Mouse (Mus musculus) midbrain, embryonic 14.5 days (tissue): ENCODE data around the gene 1600012H06Rik. TPM values are rescaled to one million over a fixed set of nuclear protein-coding genes. Genes with fewer than 3 reads are reported as not detected.
"Not testable (repeated sequence)": the region's sequence is repeated elsewhere in the genome, so short reads cannot be mapped to it uniquely, and the experiment has no call there.

Experiments
- ATAC-seq: fragments of 200-750 bp; cut with Nextera tagmentation; 2 replicates; pipeline ENCODE4 v1.8.0; 2017; ENCODE audit warnings: moderate number of reproducible peaks, moderate library complexity; ENCODE audit not compliant: low FRiP score, low TSS enrichment
- DNase-seq: peaks from one replicate; pipeline ENCODE4 v3.0.0-alpha.2; 2015
- H3K27ac ChIP-seq: fragments of 300-500 bp; sonication (generic); replicated peaks from 2 replicates; pipeline ENCODE4 v1.5.1; 2014; ENCODE audit warnings: mild to moderate bottlenecking, low read depth, low read length, moderate library complexity
- H3K27me3 ChIP-seq: fragments of 300-500 bp; sonication (generic); 2 replicates; pipeline ENCODE4 v1.6.1; 2014; ENCODE audit warnings: low read length, control low read depth, mixed read lengths; ENCODE audit not compliant: control insufficient read depth, insufficient read depth
- H3K36me3 ChIP-seq: fragments of 300-500 bp; sonication (generic); 2 replicates; pipeline ENCODE4 v1.6.1; 2014; ENCODE audit warnings: low read length, control low read depth; ENCODE audit not compliant: control insufficient read depth, insufficient read depth
- H3K4me1 ChIP-seq: fragments of 300-500 bp; sonication (generic); 2 replicates; pipeline ENCODE4 v1.6.1; 2014; ENCODE audit warnings: mild to moderate bottlenecking, antibody characterized with exemption, low read length, control low read depth; ENCODE audit not compliant: control insufficient read depth, insufficient read depth
- H3K4me2 ChIP-seq: fragments of 300-500 bp; sonication (generic); 2 replicates; pipeline ENCODE4 v1.6.1; 2014; ENCODE audit warnings: mild to moderate bottlenecking, low read length, moderate library complexity
- H3K4me3 ChIP-seq: fragments of 300-500 bp; sonication (generic); replicated peaks from 2 replicates; pipeline ENCODE4 v1.5.1; 2014; ENCODE audit warnings: low read depth, low read length
- H3K9ac ChIP-seq: fragments of 300-500 bp; sonication (generic); replicated peaks from 2 replicates; pipeline ENCODE4 v1.6.1; 2014; ENCODE audit warnings: mild to moderate bottlenecking, low read length, moderate library complexity
- H3K9me3 ChIP-seq: fragments of 300-500 bp; sonication (generic); 2 replicates; pipeline ENCODE4 v1.6.1; 2016; ENCODE audit warnings: low read length, control low read depth, mixed read lengths; ENCODE audit not compliant: control insufficient read depth
- WGBS: fragments of 180-500 bp; shearing (Covaris S2); extraction: QIAGEN DNeasy Blood & Tissue Kit; methylation state at CpG from one replicate; pipeline ENCODE4 v1.1.7; 2014; 5-methylcytosine and 5-hydroxymethylcytosine counted together
- polyA plus RNA-seq: library from polyadenylated mRNA; unstranded; fragments of >200 nt; fragmentation: Nextera tagmentation; extraction: Ambion mirVana; gene quantifications from 2 replicates; pipeline ENCODE4 v1.2.1, GENCODE M21; 2014

Gene 1600012H06Rik
- polyA plus RNA-seq, 1 experiment from 2014 or later, result 26.1 TPM

GRCm38 (mm10) chr17:14990116-14990702 is 47.2 kb downstream of the 1600012H06Rik start:
- H3K27me3 ChIP-seq, H3K27ac ChIP-seq, H3K4me3 ChIP-seq, ATAC-seq, H3K9ac ChIP-seq, H3K4me2 ChIP-seq, DNase-seq, H3K4me1 ChIP-seq, H3K36me3 ChIP-seq, H3K9me3 ChIP-seq: not testable (repeated sequence)
- 80% methylated on average over 4 of the region's 5 CpGs for WGBS

GRCm38 (mm10) chr17:14992522-14993138 is 49.6 kb downstream of the 1600012H06Rik start:
- not testable (repeated sequence) for DNase-seq

GRCm38 (mm10) chr17:14993139-14993832 is 50.3 kb downstream of the 1600012H06Rik start:
- not testable (repeated sequence) for DNase-seq, H3K9ac ChIP-seq, H3K4me3 ChIP-seq, H3K9me3 ChIP-seq, H3K4me2 ChIP-seq, H3K36me3 ChIP-seq, H3K27me3 ChIP-seq, H3K4me1 ChIP-seq, H3K27ac ChIP-seq
- WGBS, result no CpG with 5 or more reads among the region's 47 CpGs
- peak; percentile 93 for ATAC-seq

More at GRCm38 (mm10) chr17:14992522-14993138, 49.6 kb downstream of the 1600012H06Rik start:
- H3K4me2 ChIP-seq, H3K36me3 ChIP-seq, H3K9ac ChIP-seq, H3K4me3 ChIP-seq, H3K4me1 ChIP-seq, H3K9me3 ChIP-seq, H3K27me3 ChIP-seq, H3K27ac ChIP-seq: not testable (repeated sequence)
- WGBS, result no CpG with 5 or more reads among the region's 98 CpGs
- peak; percentile 83 for ATAC-seq

GRCm38 (mm10) chr17:14994140-14994539 is 51.2 kb downstream of the 1600012H06Rik start:
- ATAC-seq, result not testable (repeated sequence)

GRCm38 (mm10) chr17:15000047-15000446 is 57.1 kb downstream of the 1600012H06Rik start:
- WGBS, result no CpG with 5 or more reads among the region's 4 CpGs

More at GRCm38 (mm10) chr17:14994140-14994539, 51.2 kb downstream of the 1600012H06Rik start:
- not testable (repeated sequence) for H3K27me3 ChIP-seq, H3K27ac ChIP-seq, H3K9ac ChIP-seq, DNase-seq, H3K9me3 ChIP-seq, H3K36me3 ChIP-seq, H3K4me3 ChIP-seq, H3K4me1 ChIP-seq, H3K4me2 ChIP-seq
- no CpG with 5 or more reads among the region's 5 CpGs for WGBS

GRCm38 (mm10) chr17:15009088-15009487 is 66.1 kb downstream of the 1600012H06Rik start:
- not testable (repeated sequence) for ATAC-seq, H3K4me3 ChIP-seq, H3K9ac ChIP-seq, H3K4me1 ChIP-seq, H3K36me3 ChIP-seq, H3K9me3 ChIP-seq, DNase-seq, H3K27me3 ChIP-seq, H3K27ac ChIP-seq, H3K4me2 ChIP-seq
- no CpG with 5 or more reads among the region's 3 CpGs for WGBS

More at GRCm38 (mm10) chr17:15000047-15000446, 57.1 kb downstream of the 1600012H06Rik start:
- DNase-seq, H3K27me3 ChIP-seq, H3K9ac ChIP-seq, H3K4me3 ChIP-seq, H3K4me1 ChIP-seq, H3K9me3 ChIP-seq, ATAC-seq, H3K36me3 ChIP-seq, H3K4me2 ChIP-seq, H3K27ac ChIP-seq: not testable (repeated sequence)

Other genes starting within 250 kb of the 1600012H06Rik start
- 0.65 and 1.7 TPM in 2 replicates for gene Thbs2, start 248.9 kb upstream of the 1600012H06Rik start, polyA plus RNA-seq
- gene Wdr27, start within 50 bp of the 1600012H06Rik start, polyA plus RNA-seq, result 8.9 and 9.6 TPM in 2 replicates
- 21.5 and 25.2 TPM in 2 replicates for gene Phf10, start 18.1 kb downstream of the 1600012H06Rik start, polyA plus RNA-seq
- 8.4 and 8.8 TPM in 2 replicates for gene 9030025P20Rik, start 35.3 kb downstream of the 1600012H06Rik start, polyA plus RNA-seq
- 0.36 TPM in 1 of 2 replicates, not detected in the other for gene Gm3417, start 35.6 kb downstream of the 1600012H06Rik start, polyA plus RNA-seq
- gene Gm3435, start 67.0 kb downstream of the 1600012H06Rik start, polyA plus RNA-seq, result 5.3 and 8.1 TPM in 2 replicates
- 62.0 and 71.3 TPM in 2 replicates for gene Ermard, start 98.0 kb downstream of the 1600012H06Rik start, polyA plus RNA-seq
- gene Tcte3, start 98.3 kb downstream of the 1600012H06Rik start, polyA plus RNA-seq, result 0.46 and 1.1 TPM in 2 replicates
- gene Gm3448, start 98.4 kb downstream of the 1600012H06Rik start, polyA plus RNA-seq, result 3.9 and 4.3 TPM in 2 replicates